Mouse (Mus musculus): ENCODE measurements around the gene Nup62.
A peak's percentile ranks its signal among the peaks of the same experiment; 100 is the strongest.
"Not testable (repeated sequence)": the region's sequence is repeated elsewhere in the genome, so short reads cannot be mapped to it uniquely, and the experiment has no call there.

Gene Nup62

DNA sequence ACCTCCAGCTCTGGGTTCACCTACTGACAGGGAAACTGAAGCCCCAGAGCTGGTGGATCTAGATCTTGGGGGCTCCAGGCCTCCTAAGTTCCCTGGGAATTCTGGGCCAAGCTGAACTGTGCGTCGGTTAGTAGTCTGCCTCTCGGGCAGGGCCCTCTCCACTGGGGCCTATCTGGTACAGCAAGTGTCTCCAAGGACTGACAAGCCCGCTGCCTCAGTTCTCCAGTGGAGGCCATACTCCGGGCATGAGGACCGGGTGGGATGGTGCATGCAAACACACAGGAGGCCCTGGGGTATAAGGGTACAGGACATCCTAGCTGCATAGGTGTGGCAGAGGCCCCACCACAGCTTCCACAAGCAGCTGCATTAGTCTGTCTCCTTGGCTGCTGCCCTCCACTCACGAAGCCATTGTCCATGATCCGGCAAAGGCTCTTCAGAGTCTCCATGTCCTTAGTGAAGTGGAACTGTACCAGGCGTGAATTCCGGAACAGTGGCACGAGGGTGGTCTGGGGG, 48.1 kb downstream of the Nup62 start:
- DNase-seq (ENCODE audit: low spot score), result no peak

DNA sequence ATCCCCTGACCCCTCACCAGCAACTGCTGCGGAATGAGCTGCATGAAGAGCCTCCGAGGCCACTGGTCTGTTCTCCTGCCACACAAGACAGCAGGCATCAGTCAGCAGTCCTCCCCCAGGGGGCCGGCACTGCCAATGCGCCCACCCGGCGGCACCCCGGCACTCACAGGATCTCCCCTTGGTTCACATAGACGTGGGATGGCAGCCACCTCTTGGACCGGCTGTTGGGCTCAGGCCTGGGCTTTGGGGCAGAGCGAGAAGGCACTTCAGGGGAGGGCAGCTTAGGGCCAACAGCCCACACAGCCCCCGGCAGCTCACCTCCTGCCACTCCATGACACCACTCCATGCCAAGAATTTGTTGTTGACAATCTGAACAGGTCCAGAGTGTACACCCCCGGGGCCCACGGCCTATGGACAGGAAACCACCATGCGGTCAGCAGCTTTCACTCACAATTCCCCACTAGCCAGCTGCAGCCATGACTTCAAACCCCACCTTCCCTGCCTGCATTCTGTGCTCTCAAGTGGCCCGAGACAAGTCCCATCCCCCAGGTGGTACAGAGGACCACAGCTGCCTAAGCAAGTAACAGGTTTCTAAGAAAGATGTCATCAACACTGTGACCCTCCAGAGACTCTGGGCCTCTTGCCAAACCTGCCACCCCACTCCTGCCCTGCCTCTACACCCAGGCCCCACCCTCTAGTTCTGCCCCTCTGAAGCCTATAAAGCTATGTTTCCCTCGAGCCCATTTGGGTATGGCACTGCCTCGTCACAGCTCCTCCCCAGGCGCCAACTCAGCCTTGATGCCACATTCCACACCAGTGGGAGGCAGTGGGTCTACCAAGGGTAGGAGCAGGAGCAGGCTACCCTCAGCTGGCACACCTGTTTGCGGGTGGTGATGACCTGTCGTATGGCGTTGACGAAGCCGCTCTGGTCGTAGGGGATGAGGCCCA, 49.0 kb downstream of the Nup62 start:
- DNase-seq (ENCODE audit: low spot score), result no peak

DNA sequence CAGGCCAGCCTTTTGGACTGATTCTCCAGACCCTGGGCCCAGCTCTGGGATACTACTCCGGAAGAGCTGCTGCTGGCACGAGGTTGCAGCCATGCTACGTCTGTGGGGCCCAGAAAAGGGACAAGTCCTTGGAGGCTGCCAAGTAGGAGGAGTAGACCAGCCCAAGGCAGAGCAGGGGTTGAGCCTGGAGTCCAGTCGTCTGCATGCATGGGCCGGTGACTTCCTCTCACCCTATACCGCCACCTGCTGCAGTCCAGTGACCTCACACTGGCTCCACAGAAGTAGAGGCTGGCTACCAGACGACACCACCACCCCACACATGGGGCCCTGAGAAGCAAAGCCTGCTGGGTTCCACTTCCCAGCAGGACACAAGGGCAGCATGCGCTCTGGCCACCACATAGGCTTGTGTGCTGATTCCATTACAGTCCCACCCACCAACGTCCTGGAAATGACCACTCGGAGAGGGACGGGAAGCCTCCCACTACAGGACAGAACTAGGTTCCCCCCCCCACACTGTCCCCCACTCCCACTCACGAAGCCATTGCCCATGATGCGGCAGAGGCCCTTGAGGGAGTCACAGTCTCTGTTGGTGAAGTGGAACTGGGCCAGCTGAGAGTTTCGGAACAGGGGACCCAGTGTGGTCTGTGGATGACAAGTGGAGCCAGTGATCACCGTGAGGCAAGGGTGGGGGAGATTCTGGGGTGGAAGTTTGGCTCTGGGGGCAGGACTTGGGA, 50.6 kb downstream of the Nup62 start:
- DNase-seq (ENCODE audit: low spot score), result no peak

DNA sequence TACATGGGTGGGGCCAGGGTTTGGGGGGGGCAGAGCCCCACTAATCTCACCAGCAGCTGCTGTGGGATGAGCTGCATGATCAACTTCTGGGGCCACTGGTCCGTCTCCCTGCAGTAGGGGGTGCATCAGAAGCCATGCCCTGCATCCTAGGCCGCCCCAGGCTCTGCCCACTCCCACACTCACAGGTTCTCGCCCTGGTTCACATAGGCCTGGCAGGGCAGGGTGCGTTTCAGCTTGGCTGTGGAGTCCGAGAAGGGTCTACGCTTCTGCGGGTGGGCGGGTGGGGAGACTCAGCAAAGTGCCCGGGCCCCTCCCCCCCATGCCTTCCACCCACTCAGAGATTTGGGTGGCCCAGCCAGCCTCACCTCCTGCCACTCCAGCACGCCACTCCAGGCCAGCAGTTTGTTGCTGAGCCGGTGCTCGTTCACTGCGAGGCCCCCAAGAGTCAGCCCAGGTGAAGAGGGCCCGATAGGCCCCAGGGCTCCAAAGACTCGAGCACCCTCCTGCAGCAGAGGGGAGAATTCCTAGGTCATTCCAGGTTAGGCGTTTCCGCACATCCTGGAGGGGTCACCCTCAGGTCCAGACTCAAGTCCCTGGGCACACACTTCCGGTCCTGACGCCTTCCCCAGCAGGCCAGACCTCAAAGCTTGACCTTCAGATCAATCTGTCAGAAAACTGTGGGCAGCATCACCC, 51.3 kb downstream of the Nup62 start:
- DNase-seq (ENCODE audit: low spot score), result no peak

DNA sequence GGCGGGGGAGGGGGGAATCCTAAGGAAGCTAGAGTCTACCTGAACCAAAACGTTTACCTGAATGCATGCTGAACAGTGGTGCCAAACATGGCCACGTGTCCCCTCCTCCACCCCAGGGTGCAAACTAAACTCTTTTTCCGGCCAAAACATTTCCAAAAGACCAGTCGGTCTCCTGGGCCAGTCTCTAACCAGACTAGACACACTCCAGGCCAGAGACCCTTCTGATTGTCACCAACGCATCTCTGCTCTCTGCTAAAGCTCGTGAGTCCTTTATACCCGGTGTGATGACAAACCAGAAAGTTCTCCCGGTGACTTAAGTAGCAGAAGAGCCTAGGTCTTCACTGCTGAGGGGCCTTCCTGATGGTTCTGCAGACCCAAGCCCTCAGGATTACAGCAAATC, 51.9 kb downstream of the Nup62 start:
- no peak for DNase-seq (ENCODE audit: low spot score)

DNA sequence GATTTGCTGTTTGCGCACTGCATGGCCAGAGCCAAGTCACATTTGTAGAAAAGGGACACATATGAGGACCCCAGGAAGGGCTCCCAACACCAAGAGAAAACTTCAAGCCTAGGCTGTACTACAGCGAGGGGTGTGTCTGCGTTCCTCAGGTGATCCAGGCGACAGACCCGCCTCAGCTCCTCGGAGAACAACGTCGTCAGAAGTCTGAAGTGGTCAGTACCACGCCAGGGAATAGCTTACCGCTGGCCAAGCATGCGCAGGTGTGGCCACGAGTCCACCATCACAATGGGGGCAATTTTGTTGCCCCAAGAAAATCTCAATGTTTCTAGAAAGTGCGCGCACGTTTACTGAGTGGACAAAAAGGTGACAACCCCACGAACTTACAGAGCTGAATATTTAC, 52.6 kb downstream of the Nup62 start:
- DNase-seq (ENCODE audit: low spot score), result no peak

DNA sequence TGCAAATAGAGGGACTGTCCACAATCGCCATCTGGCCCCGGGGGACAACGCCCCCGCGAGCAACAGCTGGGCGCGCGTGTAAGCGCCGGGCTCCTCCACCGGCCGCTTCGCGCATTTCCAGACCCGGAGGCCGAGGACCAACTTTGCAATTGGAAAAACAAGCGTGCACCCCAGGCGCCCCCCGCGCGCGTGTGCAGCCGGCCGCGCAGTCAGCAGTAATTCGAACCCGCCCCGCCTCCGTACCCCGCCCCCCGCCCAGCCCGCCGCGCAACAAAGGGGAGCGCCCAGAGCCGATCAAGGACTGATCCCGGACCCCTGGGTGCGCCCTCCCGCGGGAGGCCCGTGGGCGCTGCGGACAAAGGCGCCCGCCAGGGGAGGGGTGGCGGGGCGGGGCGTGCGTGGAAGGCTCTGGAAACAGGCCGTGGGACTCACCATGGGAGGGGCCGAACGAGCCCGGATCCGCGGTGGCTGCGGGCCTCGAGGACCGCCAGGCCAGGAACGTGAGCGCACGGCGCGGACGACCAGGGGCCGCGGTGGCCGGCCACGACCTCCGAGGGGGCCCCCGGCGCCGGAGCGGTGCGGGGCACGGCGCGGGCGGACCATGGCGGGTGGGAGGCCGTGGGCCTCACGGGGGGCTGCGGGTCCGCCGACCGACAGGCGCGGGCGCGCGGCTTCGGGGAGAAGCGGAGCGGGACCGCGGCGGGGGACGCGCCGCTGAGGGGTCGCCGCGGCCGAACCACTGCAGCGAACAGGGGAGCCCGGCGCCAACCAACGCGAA, 53.2 kb downstream of the Nup62 start:
- DNase-seq (ENCODE audit: low spot score), result peak; percentile 66

DNA sequence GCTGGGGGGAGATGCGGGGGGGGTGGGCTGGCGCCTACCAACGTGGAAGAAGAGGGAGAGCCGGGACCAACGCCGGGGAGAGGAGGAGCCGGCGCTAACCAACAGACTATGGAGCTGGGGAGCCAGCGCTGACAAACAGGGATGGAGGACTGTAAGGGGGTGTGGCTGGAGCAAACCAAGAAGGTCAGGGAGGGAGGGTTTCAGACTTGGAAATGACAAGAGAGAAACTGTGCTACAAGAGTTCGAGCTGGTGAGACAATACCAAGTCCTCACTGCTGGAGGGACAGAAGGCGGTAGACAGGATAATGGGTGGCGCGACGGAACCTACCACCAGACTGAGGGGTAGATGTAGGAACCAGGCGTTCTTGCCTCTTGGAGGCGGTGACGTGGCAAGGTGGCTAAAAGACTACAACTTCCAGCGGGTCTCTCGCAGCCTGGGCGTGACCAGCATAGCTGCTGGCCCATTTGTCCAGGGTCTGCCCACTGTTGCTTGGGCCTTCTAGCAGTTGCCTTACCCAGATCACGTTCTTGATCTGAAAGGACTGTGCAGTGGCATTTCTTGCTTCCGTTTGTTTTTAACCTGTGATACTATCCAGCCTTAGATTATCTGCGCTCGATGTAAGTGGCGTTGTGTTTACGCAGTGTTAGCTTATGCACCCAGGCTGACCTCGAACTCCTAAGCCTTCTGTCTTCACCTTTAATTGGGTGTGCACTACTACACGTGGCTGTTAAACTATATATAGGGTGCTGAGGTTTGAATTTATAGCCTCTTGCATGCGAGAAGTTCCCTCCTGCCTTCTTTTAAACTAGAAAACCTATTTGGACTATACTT, 54.0 kb downstream of the Nup62 start, which contains the start of gene Ptov1:
Gene Ptov1, minus strand, starts transcription at position 92 of the 832 bp plus-strand sequence.
- peak; percentile 96 for DNase-seq (ENCODE audit: low spot score)

DNA sequence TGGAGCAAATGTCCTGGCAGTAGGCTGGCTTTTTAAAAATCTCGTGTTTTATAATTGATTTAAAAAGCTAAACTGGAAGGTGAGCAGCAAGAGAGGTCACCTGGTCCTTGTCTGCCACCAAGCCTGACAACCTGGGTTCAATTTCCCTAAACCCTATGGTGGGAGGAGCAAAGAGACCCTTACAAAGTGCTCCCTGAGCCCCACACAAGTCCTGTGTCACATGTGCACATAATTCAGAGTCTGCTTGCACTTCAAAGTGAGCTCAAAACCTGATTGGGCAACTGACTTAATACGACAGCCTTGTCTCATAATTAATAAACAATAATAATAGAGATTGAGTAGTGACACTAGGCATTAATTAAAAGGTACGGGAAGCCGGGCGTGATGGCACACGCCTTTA, 54.7 kb downstream of the Nup62 start:
- DNase-seq (ENCODE audit: low spot score), result no peak

DNA sequence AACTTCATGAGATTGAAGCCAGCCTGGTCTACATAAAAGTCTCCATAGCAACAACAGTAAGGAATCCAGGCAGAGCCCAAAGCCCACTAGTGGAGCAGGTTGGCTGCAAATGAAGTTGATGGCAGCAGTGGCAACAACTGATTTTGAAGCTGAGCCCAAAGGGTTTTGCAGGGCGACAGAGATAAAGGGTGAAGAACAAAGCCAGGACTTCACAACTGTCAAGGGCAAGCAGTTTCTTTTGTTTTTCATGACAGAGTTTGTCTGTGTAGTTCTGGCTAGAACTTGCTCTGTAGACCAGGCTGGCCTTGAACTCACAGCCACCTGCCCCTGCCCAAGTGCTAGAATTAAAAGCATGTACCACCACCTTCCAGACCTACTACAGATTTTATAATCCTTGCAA, 55.3 kb downstream of the Nup62 start:
- no peak for DNase-seq (ENCODE audit: low spot score)

DNA sequence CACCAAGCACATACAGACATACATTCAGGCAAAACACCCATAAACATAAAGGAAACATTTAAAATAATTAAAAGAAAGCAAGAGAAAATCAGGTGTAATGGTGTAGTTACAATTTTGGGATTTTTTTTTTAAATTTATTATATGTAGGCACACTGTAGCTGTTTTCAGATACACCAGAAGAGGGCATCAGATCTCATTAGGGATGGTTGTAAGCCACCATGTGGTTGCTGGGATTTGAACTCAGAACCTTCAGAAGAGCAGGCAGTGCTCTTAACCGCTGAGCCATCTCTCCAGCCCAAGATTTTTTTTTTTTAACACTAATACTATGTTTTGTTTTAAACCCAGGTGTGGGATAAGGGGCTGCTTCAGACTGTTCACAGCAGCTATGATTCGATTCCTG, 55.9 kb downstream of the Nup62 start:
- not testable (repeated sequence) for DNase-seq (ENCODE audit: low spot score)

DNA sequence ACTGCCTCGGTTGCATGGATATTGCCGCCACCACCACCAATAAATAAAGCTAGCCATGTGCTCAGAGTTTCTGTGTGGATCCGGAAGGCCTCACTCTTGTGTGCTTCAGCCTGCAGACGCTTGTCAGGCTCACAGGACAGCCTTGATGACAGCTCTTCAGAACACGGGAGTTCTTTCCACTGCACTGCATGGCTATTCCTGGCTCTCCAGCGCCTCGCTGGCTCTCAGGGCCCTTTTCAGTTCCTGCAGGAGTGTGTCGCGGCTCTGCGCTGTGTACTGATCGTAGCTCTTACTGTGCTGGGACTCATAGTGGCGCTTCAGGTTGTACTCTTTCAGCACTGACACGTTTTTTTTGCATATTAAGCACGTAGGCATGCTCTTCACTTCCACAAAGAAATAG, 61.9 kb downstream of the Nup62 start:
- DNase-seq (ENCODE audit: low spot score), result no peak

Data from layer of hippocampus, adult 11-12 months (tissue).